Mouse (Mus musculus): Measurements from ENCODE around the gene Gm49378.

DNA sequence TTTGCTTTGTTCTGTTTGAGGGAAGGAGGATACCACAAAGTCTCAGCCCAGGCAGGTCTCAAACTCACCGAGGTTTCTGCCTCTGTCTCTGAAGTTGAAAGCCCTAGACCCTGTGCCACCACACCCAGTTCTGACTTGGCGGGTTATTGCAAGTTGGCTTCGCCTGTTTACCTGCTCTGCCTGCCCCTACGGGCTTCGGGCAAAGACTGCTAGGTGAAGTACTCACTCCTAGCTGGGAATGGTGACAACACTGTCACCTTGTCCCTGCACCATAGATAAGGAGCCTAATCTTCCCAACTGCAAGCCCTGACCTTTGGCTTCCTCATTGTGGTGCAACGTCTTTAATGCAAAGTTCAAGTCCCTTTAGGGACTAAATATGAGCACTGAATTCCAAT lies 52.1 kb downstream of the Gm49378 start:
- TF ChIP-seq EP300 (IDR thresholded peaks at IDR 0.05; ENCODE audit: low read length) (no peak), MAX (IDR thresholded peaks at IDR 0.05; ENCODE audit: low read length) (no peak), HCFC1 (IDR thresholded peaks at IDR 0.05; ENCODE audit: low read depth, low read length) (no peak), CTCF (conservative IDR thresholded peaks at IDR 0.05 in 1 of 2, IDR thresholded peaks at IDR 0.05 in 1 of 2; ENCODE audit: low read depth in 2 of 2, low read length in 2 of 2) (no peak), IRF4 (IDR thresholded peaks at IDR 0.05; ENCODE audit: low read depth, low read length) (no peak), CHD2 (IDR thresholded peaks at IDR 0.05; ENCODE audit: low read length) (no peak), BHLHE40 (IDR thresholded peaks at IDR 0.05; ENCODE audit: low read depth, low read length) (no peak), USF2 (conservative IDR thresholded peaks at IDR 0.05; ENCODE audit: low read depth, low read length) (no peak), E2F4 (IDR thresholded peaks at IDR 0.05; ENCODE audit: insufficient replicate concordance, low read depth, low read length) (no peak), KAT2A (IDR thresholded peaks at IDR 0.05; ENCODE audit: insufficient replicate concordance, low read length) (no peak), ZNF384 (IDR thresholded peaks at IDR 0.05; ENCODE audit: low read depth, low read length) (no peak)

All from CH12.LX (cell line).